Mouse (Mus musculus) left cerebral cortex, postnatal 36 days (tissue): ENCODE results near the gene Asb18. TPM values are rescaled to one million over a fixed set of nuclear protein-coding genes. Genes with fewer than 3 reads are reported as not detected.

ENCODE experiments used
- DNase-seq, 2 experiments: peaks; one replicate each; pipeline ENCODE4 v3.0.0; 2021 to 2022; ENCODE audit warnings: low spot score in 2 of 2, mixed read lengths in 1 of 2
- intact Hi-C: fragments of 180-260 bp; cut with DNase I; formaldehyde crosslinking; loops from one replicate; pipeline ENCODE4 v1.15.1; 2025
- total RNA-seq, 2 experiments: library from RNA; stranded (reverse); gene quantifications; 2 replicates each; pipeline ENCODE4 v1.2.3; 2021

Gene Asb18
- total RNA-seq, 2 experiments from 2014 or later, result 1.6 to 1.7 TPM

DNA sequence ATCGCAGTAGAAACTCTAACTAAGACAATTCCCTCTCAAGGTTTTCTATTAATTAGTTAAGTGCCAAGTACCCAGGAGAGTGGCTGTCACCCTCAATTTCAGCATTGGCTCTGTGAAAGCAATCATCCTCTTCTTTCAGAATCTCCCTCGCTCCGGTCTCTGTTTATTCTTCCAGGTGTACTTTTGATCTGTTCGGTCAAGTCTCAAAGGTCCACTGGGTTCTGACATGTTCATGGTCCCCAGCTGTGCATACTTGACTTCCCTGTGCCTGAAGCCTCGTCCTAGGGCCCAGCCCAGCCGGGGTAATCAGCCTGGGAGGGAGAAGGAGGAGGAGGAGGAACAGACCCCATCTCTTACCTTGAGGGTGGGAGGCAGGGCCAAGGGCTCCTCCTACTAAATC, 95.3 kb downstream of the Asb18 start:
- no peak for DNase-seq
- intact Hi-C loops, result no loop called here

DNA sequence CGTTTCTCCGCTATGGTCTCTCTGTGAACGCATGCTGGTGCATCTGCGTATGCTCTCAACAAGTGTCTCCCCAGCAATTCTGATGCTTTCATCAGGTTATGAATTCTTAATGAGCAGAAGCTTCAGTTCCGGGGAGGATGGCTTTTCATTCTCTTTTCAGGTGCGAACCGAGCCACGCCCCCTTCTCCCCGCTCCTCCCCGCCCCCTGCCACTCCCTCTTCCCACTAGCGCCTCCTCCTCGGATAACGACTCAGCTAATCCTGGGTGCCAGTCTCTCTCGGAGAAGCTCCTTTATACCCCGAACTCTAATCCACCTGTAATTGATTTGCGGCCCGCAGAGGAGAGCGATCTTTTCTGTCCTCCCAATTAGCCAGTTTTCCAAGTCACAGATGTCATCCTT, 96.4 kb downstream of the Asb18 start:
- no peak for DNase-seq
- intact Hi-C loops, result no loop called here

GRCm38 (mm10) chr1:89913611-89914010, 100.9 kb downstream of the Asb18 start:
- no peak for DNase-seq
- intact Hi-C loops, result no loop called here

DNA sequence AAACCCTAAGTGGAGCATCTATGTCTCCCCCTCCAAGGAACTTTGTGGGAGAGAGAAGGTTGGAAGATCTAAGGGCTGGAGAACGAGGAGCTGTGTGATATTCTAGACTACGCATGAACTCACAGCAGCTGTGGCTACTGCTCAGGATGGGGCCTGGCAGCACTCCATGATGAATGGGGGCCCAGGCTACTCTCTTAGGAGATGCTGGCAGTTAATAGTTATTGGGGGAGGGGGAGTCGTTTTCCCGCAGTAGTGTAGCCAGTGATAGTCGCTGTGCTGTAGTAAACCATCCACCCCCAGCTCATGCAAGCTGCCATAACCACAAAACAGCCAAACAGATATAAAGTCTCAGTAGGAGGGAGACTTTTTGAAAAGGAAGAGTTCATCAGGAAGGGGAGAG, 102.1 kb downstream of the Asb18 start:
- no peak for DNase-seq
- intact Hi-C loops, result no loop called here

- DNase-seq, result no peak
- intact Hi-C loops, result no loop called here
These were observed 104.7 kb downstream of the Asb18 start for GRCm38 (mm10) chr1:89909796-89910195.

DNA sequence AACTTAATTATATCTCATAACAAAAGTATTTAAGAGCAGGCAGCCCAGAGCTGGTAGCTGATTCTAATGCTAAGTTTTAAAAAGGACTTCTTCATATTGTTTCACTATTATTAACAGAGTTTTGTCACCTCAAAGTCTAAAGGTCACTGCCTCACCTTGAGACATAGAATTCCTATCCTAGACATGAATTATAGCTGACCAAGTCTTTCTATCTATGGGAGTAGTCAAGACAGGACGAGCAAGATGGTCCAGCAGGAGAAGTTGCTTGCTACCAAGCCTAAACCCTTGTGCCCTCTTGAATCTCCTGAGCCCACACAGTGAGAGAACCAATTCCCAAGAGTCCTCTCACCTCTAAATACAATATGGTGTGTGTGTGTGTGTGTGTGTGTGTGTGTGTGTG, 111.8 kb downstream of the Asb18 start:
- intact Hi-C loops, result no loop called here
- no peak for DNase-seq

GRCm38 (mm10) chr1:89902236-89902635, 112.2 kb downstream of the Asb18 start:
- DNase-seq, result no peak
- intact Hi-C loops, result no loop called here

GRCm38 (mm10) chr1:89901381-89901780, 113.1 kb downstream of the Asb18 start:
- DNase-seq, result no peak
- intact Hi-C loops, result no loop called here

Other genes with a start within 250 kb of the Asb18 start
- gene Gbx2, start 83.5 kb downstream of the Asb18 start, total RNA-seq, result under 1 TPM in 1 of 2 experiments, not detected in 1; 0.45 TPM
- 1 to 10 TPM in 1 of 2 experiments, under 1 TPM in 1; 0.34 to 1.0 TPM for gene Iqca, start 138.7 kb upstream of the Asb18 start, total RNA-seq
- gene Ackr3, start 189.3 kb upstream of the Asb18 start, total RNA-seq, result 1 to 10 TPM; 6.3 to 7.7 TPM